12 mouse cellular contexts compared by ENCODE assay signal in genomic region chr5:53496846-53497549, GRCm38 (mm10). TPM values are rescaled to one million over a fixed set of nuclear protein-coding genes. Genes with fewer than 3 reads are reported as not detected.
DNase-seq lines count a peak whose midpoint lies in the region; ATAC-seq lines count a peak whose summit lies in the region.
"Had no signal": no experiment of that assay in that cellular context is flagged by ENCODE, and none has a peak within 500 bp of the region (broad histone marks: within the 10 kb centered on the region; RNA-seq: fewer than 3 reads in every experiment).

No protein-coding gene starts in this region.

- no peaks in the 10 kb centered on the region for H3K36me3 ChIP-seq in heart, embryonic 10.5 days
- no peaks in the 10 kb centered on the region for H3K36me3 ChIP-seq in limb, embryonic 15.5 days
- no peaks in the 10 kb centered on the region for H3K36me3 ChIP-seq in forebrain, embryonic 15.5 days
- H3K36me3 ChIP-seq: midbrain, embryonic 15.5 days had no signal

- ATAC-seq in limb, embryonic 15.5 days (ENCODE audit: insufficient number of reproducible peaks, low FRiP score, low TSS enrichment, low read depth): peak; percentile 68; the same call in 1 of the 2 replicates
- no peak for ATAC-seq in forebrain, embryonic 15.5 days (replicated peaks)
- ATAC-seq: liver, postnatal 0 days; midbrain, embryonic 15.5 days had no signal

- no peak overlapping the region for H3K4me2 ChIP-seq in limb, embryonic 15.5 days
- H3K4me2 ChIP-seq in forebrain, embryonic 15.5 days (replicated peaks): no peak overlapping the region
- H3K4me2 ChIP-seq: midbrain, embryonic 15.5 days had no signal

- no peaks in the 10 kb centered on the region for H3K9me3 ChIP-seq in heart, embryonic 10.5 days
- H3K9me3 ChIP-seq in limb, embryonic 15.5 days: no peaks in the 10 kb centered on the region
- H3K9me3 ChIP-seq in forebrain, embryonic 15.5 days: no peaks in the 10 kb centered on the region
- H3K9me3 ChIP-seq: midbrain, embryonic 15.5 days had no signal

- H3K4me3 ChIP-seq in heart, embryonic 10.5 days: no peak overlapping the region
- no peak overlapping the region for H3K4me3 ChIP-seq in limb, embryonic 15.5 days
- no peak overlapping the region for H3K4me3 ChIP-seq in forebrain, embryonic 15.5 days
- H3K4me3 ChIP-seq: midbrain, embryonic 15.5 days had no signal

- 73% methylated on average over 9 of the region's 9 CpGs for WGBS in heart, embryonic 10.5 days
- WGBS in limb, embryonic 15.5 days: 66% methylated on average over 9 of the region's 9 CpGs
- WGBS in forebrain, embryonic 15.5 days: 89% methylated on average over 9 of the region's 9 CpGs

- peak; percentile 97 for DNase-seq in heart, adult 11 months
- DNase-seq in heart, embryonic 10.5 days (ENCODE audit: low spot score): no peak
- DNase-seq in 3T3-L1 (ENCODE audit: low read depth, low spot score): peak; percentile 82
- DNase-seq in heart, postnatal 10 days: peak; percentile 69 to 75
- no peak for DNase-seq in T-cell, adult 2 months (ENCODE audit: low spot score)
- no peak for DNase-seq in layer of hippocampus, postnatal 36 days
- DNase-seq: B cell, adult 2 months; liver, postnatal 0 days; right cerebral cortex, postnatal 25 days had no signal

- H3K9ac ChIP-seq in limb, embryonic 15.5 days: no peak overlapping the region
- H3K9ac ChIP-seq in forebrain, embryonic 15.5 days (replicated peaks): no peak overlapping the region
- H3K9ac ChIP-seq: liver, postnatal 0 days; midbrain, embryonic 15.5 days had no signal

- intact Hi-C loops in heart, postnatal 10 days (cut with DNase I): no loop called here

- H3K27me3 ChIP-seq in heart, embryonic 10.5 days (ENCODE audit: insufficient read depth, poor library complexity, severe bottlenecking): peaks cover 11% of the 10 kb centered on the region; the same call in 1 of the 2 replicates
- no peaks in the 10 kb centered on the region for H3K27me3 ChIP-seq in limb, embryonic 15.5 days
- H3K27me3 ChIP-seq in forebrain, embryonic 15.5 days: no peaks in the 10 kb centered on the region
- H3K27me3 ChIP-seq: midbrain, embryonic 15.5 days had no signal

- no peak overlapping the region for H3K27ac ChIP-seq in heart, embryonic 10.5 days
- H3K27ac ChIP-seq in limb, embryonic 15.5 days: no peak overlapping the region
- no peak overlapping the region for H3K27ac ChIP-seq in forebrain, embryonic 15.5 days (replicated peaks)
- H3K27ac ChIP-seq: midbrain, embryonic 15.5 days had no signal

- no peaks in the 10 kb centered on the region for H3K4me1 ChIP-seq in heart, embryonic 10.5 days
- H3K4me1 ChIP-seq in limb, embryonic 15.5 days: no peaks in the 10 kb centered on the region; the same call in 1 of the 2 replicates
- peaks cover 6% of the 10 kb centered on the region; the same call in 1 of the 2 replicates for H3K4me1 ChIP-seq in forebrain, embryonic 15.5 days
- H3K4me1 ChIP-seq: midbrain, embryonic 15.5 days had no signal

RNA-seq across cellular contexts. Expression of gene Rbpj, which starts 31.0 kb away (rescaled TPM):
- 23.9 and 24.6 TPM in 2 replicates for polyA plus RNA-seq in heart, embryonic 10.5 days (2016; fragmentation: Nextera tagmentation; extraction: Ambion mirVana)
- 10 to 100 TPM; 34.9 to 36.4 TPM for total RNA-seq in heart, postnatal 10 days (2021)
- polyA plus RNA-seq in limb, embryonic 15.5 days (2015; fragmentation: Nextera tagmentation; extraction: Ambion mirVana): 35.6 and 36.5 TPM in 2 replicates
- total RNA-seq in layer of hippocampus, postnatal 36 days (2021): 10 to 100 TPM; 21.4 to 27.7 TPM
- 41.3 and 44.0 TPM in 2 replicates for polyA plus RNA-seq in forebrain, embryonic 15.5 days (2015; fragmentation: Nextera tagmentation; extraction: Ambion mirVana)

Comparison
In these comparisons a context has a peak if more than half of its experiments do, and no peak if none do; other contexts are left out.
1. DNase-seq: peak in heart, adult 11 months (single experiment), 3T3-L1 (single experiment) and heart, postnatal 10 days (2 of 2); none in heart, embryonic 10.5 days (single experiment), T-cell, adult 2 months (single experiment) and layer of hippocampus, postnatal 36 days (0 of 2).